Mouse (Mus musculus): ENCODE measurements at regions not wholly inside any gene's neighbourhood (a gene's known extent, or its start where the extent isn't known, plus 50 kb on each side); places are given as distances from the start of the nearest gene placed in this dataset.

GRCm38 (mm10) chr1:120771269-120771668 is 169.1 kb downstream of the En1 start:
- Histone ChIP-seq H3K36me3 (ENCODE audit: control insufficient read depth, insufficient read depth, low read length) (no peaks in the 10 kb centered on the region), H3K27me3 (ENCODE audit: control insufficient read depth, insufficient read depth, low read length) (no peaks in the 10 kb centered on the region), H3K9me3 (replicated peaks; ENCODE audit: control insufficient read depth, low read length) (no peaks in the 10 kb centered on the region), H3K4me3 (replicated peaks; ENCODE audit: low read length) (no peak overlapping the region), H3K4me1 (ENCODE audit: control insufficient read depth, insufficient read depth, low read length) (no peaks in the 10 kb centered on the region), H3K9ac (ENCODE audit: low read length) (no peak overlapping the region), H3K27ac (ENCODE audit: low read length) (no peak overlapping the region), H3K4me2 (ENCODE audit: low read depth, low read length) (no peak overlapping the region)
- no peak for ATAC-seq (ENCODE audit: insufficient read depth, low FRiP score)
- 15% methylated on average over 2 of the region's 2 CpGs for WGBS

DNA sequence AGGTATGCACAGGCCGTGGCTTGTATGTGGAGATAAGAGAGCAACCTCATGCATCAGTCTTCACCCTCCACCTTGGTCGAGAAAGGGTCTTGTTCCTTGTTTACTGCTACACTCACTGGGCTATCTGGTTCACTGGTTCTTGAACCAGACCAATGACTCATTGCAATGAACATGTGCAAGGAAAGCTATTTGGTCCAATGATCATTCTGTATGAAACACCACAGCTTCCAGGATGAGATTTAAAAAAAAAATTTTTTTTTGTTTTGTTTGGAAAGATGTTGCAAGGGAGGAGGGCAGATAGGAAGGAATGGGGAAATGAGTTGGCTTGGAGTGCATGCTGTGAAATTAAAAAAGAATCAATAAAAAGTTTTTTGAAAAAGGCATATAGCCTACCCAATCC is 174.7 kb downstream of the En1 start:
- WGBS, result 66% methylated on average over 2 of the region's 2 CpGs
- H3K9ac ChIP-seq (ENCODE audit: low read length), result no peak overlapping the region
- H3K36me3 ChIP-seq (ENCODE audit: control insufficient read depth, insufficient read depth, low read length), result no peaks in the 10 kb centered on the region
- no peaks in the 10 kb centered on the region for H3K9me3 ChIP-seq (replicated peaks; ENCODE audit: control insufficient read depth, low read length)
- no peaks in the 10 kb centered on the region for H3K27me3 ChIP-seq (ENCODE audit: control insufficient read depth, insufficient read depth, low read length)
- no peak overlapping the region for H3K27ac ChIP-seq (ENCODE audit: low read length)
- H3K4me1 ChIP-seq (ENCODE audit: control insufficient read depth, insufficient read depth, low read length), result no peaks in the 10 kb centered on the region
- no peak overlapping the region for H3K4me3 ChIP-seq (replicated peaks; ENCODE audit: low read length)
- no peak overlapping the region for H3K4me2 ChIP-seq (ENCODE audit: low read depth, low read length)
- ATAC-seq (ENCODE audit: insufficient read depth, low FRiP score), result no peak

DNA sequence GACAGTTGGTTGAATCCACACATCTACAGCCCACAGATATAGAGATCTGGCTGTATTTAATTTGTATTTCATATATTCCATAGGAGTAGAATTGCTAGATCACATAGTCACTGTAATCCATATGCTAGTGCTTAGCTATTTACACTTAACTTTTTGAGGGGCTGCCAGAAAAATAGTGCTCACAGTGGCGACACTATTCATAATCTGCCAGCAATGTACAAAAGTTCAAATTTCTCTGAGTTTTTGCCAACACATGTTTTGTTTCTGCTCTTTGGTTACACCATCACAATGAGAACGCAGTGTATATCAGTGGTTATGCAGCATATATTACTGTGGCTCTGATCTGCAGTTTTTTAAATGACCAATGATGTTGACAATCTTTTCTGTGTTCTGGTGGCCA is 175.2 kb downstream of the En1 start:
- Histone ChIP-seq H3K4me2 (ENCODE audit: low read depth, low read length) (no peak overlapping the region), H3K4me3 (replicated peaks; ENCODE audit: low read length) (no peak overlapping the region), H3K4me1 (ENCODE audit: control insufficient read depth, insufficient read depth, low read length) (no peaks in the 10 kb centered on the region), H3K9ac (ENCODE audit: low read length) (no peak overlapping the region), H3K36me3 (ENCODE audit: control insufficient read depth, insufficient read depth, low read length) (no peaks in the 10 kb centered on the region), H3K27me3 (ENCODE audit: control insufficient read depth, insufficient read depth, low read length) (no peaks in the 10 kb centered on the region), H3K27ac (ENCODE audit: low read length) (no peak overlapping the region), H3K9me3 (replicated peaks; ENCODE audit: control insufficient read depth, low read length) (no peaks in the 10 kb centered on the region)
- WGBS, result 67% methylated on average over 2 of the region's 2 CpGs
- no peak for ATAC-seq (ENCODE audit: insufficient read depth, low FRiP score)

GRCm38 (mm10) chr1:120795245-120795644 is 193.0 kb downstream of the En1 start:
- H3K9me3 ChIP-seq (replicated peaks; ENCODE audit: control insufficient read depth, low read length), result no peaks in the 10 kb centered on the region
- H3K4me1 ChIP-seq (ENCODE audit: control insufficient read depth, insufficient read depth, low read length), result no peaks in the 10 kb centered on the region
- H3K9ac ChIP-seq (ENCODE audit: low read length), result no peak overlapping the region
- H3K36me3 ChIP-seq (ENCODE audit: control insufficient read depth, insufficient read depth, low read length), result no peaks in the 10 kb centered on the region
- WGBS, result 67% methylated on average over 14 of the region's 14 CpGs
- H3K27me3 ChIP-seq (ENCODE audit: control insufficient read depth, insufficient read depth, low read length), result no peaks in the 10 kb centered on the region
- ATAC-seq (ENCODE audit: insufficient read depth, low FRiP score), result no peak
- no peak overlapping the region for H3K4me2 ChIP-seq (ENCODE audit: low read depth, low read length)
- H3K4me3 ChIP-seq (replicated peaks; ENCODE audit: low read length), result no peak overlapping the region
- no peak overlapping the region for H3K27ac ChIP-seq (ENCODE audit: low read length)

- Histone ChIP-seq H3K27ac (ENCODE audit: low read length) (no peak overlapping the region), H3K4me2 (ENCODE audit: low read depth, low read length) (no peak overlapping the region), H3K4me1 (ENCODE audit: control insufficient read depth, insufficient read depth, low read length) (no peaks in the 10 kb centered on the region), H3K4me3 (replicated peaks; ENCODE audit: low read length) (no peak overlapping the region), H3K36me3 (ENCODE audit: control insufficient read depth, insufficient read depth, low read length) (no peaks in the 10 kb centered on the region), H3K9me3 (replicated peaks; ENCODE audit: control insufficient read depth, low read length) (no peaks in the 10 kb centered on the region), H3K27me3 (ENCODE audit: control insufficient read depth, insufficient read depth, low read length) (no peaks in the 10 kb centered on the region), H3K9ac (ENCODE audit: low read length) (no peak overlapping the region)
- no peak for ATAC-seq (ENCODE audit: insufficient read depth, low FRiP score)
- 39% methylated on average over 5 of the region's 5 CpGs for WGBS
These were observed 199.2 kb downstream of the En1 start for GRCm38 (mm10) chr1:120801248-120801979.

DNA sequence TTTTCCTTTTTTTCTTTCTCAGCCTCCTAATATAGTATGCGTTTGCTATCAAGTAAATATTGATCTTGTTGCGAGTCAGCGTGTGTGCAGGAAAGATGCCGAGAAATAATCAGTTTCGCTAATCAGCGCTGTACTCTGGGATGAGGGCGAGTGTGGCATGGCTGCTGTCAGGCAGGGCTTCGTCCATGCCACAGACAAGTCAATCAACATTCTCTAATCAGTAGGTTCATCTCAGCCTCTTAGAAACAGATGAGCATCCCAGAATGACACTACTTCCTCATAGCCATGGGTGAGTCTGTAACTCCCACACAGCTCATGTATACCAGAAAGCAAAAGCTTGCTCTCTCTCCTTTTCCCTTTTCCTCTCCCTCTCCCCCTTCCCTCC is 199.8 kb downstream of the En1 start:
- Histone ChIP-seq H3K4me2 (ENCODE audit: low read depth, low read length) (no peak overlapping the region), H3K36me3 (ENCODE audit: control insufficient read depth, insufficient read depth, low read length) (no peaks in the 10 kb centered on the region), H3K4me1 (ENCODE audit: control insufficient read depth, insufficient read depth, low read length) (no peaks in the 10 kb centered on the region), H3K27ac (ENCODE audit: low read length) (no peak overlapping the region), H3K9ac (ENCODE audit: low read length) (no peak overlapping the region), H3K9me3 (replicated peaks; ENCODE audit: control insufficient read depth, low read length) (no peaks in the 10 kb centered on the region), H3K4me3 (replicated peaks; ENCODE audit: low read length) (no peak overlapping the region), H3K27me3 (ENCODE audit: control insufficient read depth, insufficient read depth, low read length) (no peaks in the 10 kb centered on the region)
- WGBS, result 49% methylated on average over 8 of the region's 8 CpGs
- no peak for ATAC-seq (ENCODE audit: insufficient read depth, low FRiP score)

- no peak overlapping the region for H3K4me2 ChIP-seq (ENCODE audit: low read depth, low read length)
- no peak overlapping the region for H3K9ac ChIP-seq (ENCODE audit: low read length)
- no peaks in the 10 kb centered on the region for H3K36me3 ChIP-seq (ENCODE audit: control insufficient read depth, insufficient read depth, low read length)
- no peak for ATAC-seq (ENCODE audit: insufficient read depth, low FRiP score)
- 82% methylated on average over 4 of the region's 4 CpGs for WGBS
- H3K9me3 ChIP-seq (replicated peaks; ENCODE audit: control insufficient read depth, low read length), result no peaks in the 10 kb centered on the region
- H3K27ac ChIP-seq (ENCODE audit: low read length), result no peak overlapping the region
- H3K4me1 ChIP-seq (ENCODE audit: control insufficient read depth, insufficient read depth, low read length), result no peaks in the 10 kb centered on the region
- H3K4me3 ChIP-seq (replicated peaks; ENCODE audit: low read length), result no peak overlapping the region
- H3K27me3 ChIP-seq (ENCODE audit: control insufficient read depth, insufficient read depth, low read length), result no peaks in the 10 kb centered on the region
These were observed 212.2 kb downstream of the En1 start for GRCm38 (mm10) chr1:120814441-120814840.

GRCm38 (mm10) chr1:120816237-120816820 is 214.1 kb downstream of the En1 start:
- no peaks in the 10 kb centered on the region for H3K36me3 ChIP-seq (ENCODE audit: control insufficient read depth, insufficient read depth, low read length)
- 44% methylated on average over 5 of the region's 5 CpGs for WGBS
- no peaks in the 10 kb centered on the region for H3K4me1 ChIP-seq (ENCODE audit: control insufficient read depth, insufficient read depth, low read length)
- no peak overlapping the region for H3K27ac ChIP-seq (ENCODE audit: low read length)
- no peak overlapping the region for H3K9ac ChIP-seq (ENCODE audit: low read length)
- H3K4me2 ChIP-seq (ENCODE audit: low read depth, low read length), result no peak overlapping the region
- no peak overlapping the region for H3K4me3 ChIP-seq (replicated peaks; ENCODE audit: low read length)
- ATAC-seq (ENCODE audit: insufficient read depth, low FRiP score), result no peak
- no peaks in the 10 kb centered on the region for H3K9me3 ChIP-seq (replicated peaks; ENCODE audit: control insufficient read depth, low read length)
- H3K27me3 ChIP-seq (ENCODE audit: control insufficient read depth, insufficient read depth, low read length), result no peaks in the 10 kb centered on the region

- H3K27ac ChIP-seq (ENCODE audit: low read length), result no peak overlapping the region
- WGBS, result 33% methylated on average over 1 of the region's 1 CpGs
- no peak for ATAC-seq (ENCODE audit: insufficient read depth, low FRiP score)
- H3K4me2 ChIP-seq (ENCODE audit: low read depth, low read length), result no peak overlapping the region
- H3K9ac ChIP-seq (ENCODE audit: low read length), result no peak overlapping the region
- H3K9me3 ChIP-seq (replicated peaks; ENCODE audit: control insufficient read depth, low read length), result no peaks in the 10 kb centered on the region
- no peaks in the 10 kb centered on the region for H3K4me1 ChIP-seq (ENCODE audit: control insufficient read depth, insufficient read depth, low read length)
- H3K27me3 ChIP-seq (ENCODE audit: control insufficient read depth, insufficient read depth, low read length), result no peaks in the 10 kb centered on the region
- H3K36me3 ChIP-seq (ENCODE audit: control insufficient read depth, insufficient read depth, low read length), result no peaks in the 10 kb centered on the region
- no peak overlapping the region for H3K4me3 ChIP-seq (replicated peaks; ENCODE audit: low read length)
These were observed 215.3 kb downstream of the En1 start for GRCm38 (mm10) chr1:120817563-120817962.
